Mouse (Mus musculus): ENCODE measurements around the gene Tpgs1.
A peak's percentile ranks its signal among the peaks of the same experiment; 100 is the strongest.

The Tpgs1 gene

DNA sequence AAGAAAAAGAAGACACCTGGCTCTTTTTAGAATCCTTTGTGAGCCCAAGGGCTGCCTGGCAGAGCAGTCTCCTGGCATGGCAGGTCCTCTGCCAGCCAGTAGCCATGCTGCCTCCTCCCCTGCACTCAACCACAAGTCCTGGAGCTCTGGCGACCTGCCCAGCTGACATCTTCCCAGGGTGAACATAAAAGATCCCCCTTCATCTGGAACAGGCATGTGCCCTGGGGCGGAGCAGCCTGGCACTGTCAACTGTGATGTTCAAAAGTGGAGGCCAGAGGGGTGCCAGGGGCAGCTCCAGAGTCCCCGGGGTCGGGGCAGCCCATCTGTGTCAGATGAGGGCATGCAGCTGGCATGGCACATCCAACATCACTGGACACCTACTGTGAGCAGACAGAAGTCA is 45.8 kb downstream of the Tpgs1 start:
- DNase-seq, result no peak

GRCm38 (mm10) chr10:79716254-79716987 is 47.3 kb downstream of the Tpgs1 start, which contains the start of gene Hcn2:
Hcn2 (plus strand) TSS chr10:79716634.
- DNase-seq, result peak; percentile 58 to 77

- DNase-seq, result peak; percentile 70 to 77
Measured at GRCm38 (mm10) chr10:79716988-79717355, 47.8 kb downstream of the Tpgs1 start.

DNA sequence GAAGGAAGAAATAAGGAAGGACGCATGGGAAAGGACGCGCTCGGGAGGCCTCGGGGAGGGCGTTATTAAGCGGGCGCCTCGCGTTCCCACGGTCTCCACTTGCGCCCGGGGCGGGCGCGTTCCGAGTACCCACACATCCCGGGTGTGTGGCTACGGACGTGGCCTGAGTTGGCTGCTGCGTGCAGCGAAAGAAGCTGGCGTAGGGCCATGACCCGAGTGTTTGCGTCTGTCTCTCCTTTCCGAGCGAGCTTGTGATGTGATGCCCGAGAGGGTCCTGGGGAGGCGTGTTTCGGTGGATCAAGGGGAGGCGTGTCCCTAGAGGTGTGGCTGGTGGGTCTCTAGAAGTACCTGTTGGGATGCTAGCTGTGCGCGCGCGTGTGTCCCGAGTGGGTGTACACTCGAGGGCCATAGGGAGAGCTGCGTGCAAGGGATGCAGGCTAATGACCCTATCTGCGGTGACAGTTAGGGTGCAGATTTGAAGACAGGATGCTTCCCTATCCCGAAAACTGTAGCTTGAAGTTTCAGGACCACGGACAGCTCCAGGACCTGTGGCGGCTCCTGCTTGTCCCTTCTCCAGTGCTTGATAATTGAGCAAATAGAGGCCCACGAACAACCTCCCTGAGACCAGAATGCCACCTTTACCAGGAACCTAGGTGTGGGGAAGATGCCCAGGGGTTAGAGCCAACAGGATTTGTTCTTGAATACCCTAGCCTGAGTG is 48.6 kb downstream of the Tpgs1 start:
- DNase-seq, result peak in 1 of 2 experiments; percentile 63

- no peak for DNase-seq
Measured at GRCm38 (mm10) chr10:79721089-79721488, 51.9 kb downstream of the Tpgs1 start.

GRCm38 (mm10) chr10:79723047-79723446 is 53.9 kb downstream of the Tpgs1 start:
- no peak for DNase-seq

- DNase-seq, result no peak
Measured at GRCm38 (mm10) chr10:79723692-79724091, 54.5 kb downstream of the Tpgs1 start.

All from cerebellum, adult 18-20 months (tissue).